Mouse (Mus musculus): ENCODE measurements around the gene Gjc2. TPM values are rescaled to one million over a fixed set of nuclear protein-coding genes. Genes with fewer than 3 reads are reported as not detected.
"Not testable (repeated sequence)": the region's sequence is repeated elsewhere in the genome, so short reads cannot be mapped to it uniquely, and the experiment has no call there.

Gene Gjc2
- total RNA-seq, 1 experiment from 2014 or later: not detected

- not testable (repeated sequence) for ATAC-seq (replicated peaks in 1 of 2; ENCODE audit: insufficient read depth in 1 of 2, low FRiP score in 2 of 2, low TSS enrichment in 1 of 2, low read depth in 1 of 2, poor library complexity in 2 of 2, severe bottlenecking in 2 of 2)
Observed at GRCm38 (mm10) chr11:59211561-59211960, 28.5 kb upstream of the Gjc2 start.

DNA sequence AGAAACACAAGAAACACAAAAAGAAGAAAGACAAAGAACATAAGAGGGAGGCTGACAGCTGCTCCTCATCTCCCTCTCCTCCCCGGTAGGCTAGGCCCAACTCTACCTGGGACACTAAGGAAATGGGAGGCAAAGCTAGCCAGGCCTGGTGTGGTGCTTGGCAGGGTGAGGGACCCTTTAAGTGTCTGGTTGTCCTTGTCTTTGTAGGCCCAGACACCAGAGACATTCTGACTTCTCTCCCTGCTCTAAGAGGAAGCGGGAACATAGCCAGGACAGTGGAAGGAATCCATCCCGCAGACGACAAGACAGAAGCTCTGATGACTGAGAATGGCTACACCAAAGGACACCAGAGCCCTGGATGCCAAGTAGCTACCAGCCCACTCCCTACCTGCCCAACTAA is 27.0 kb upstream of the Gjc2 start:
- no peak for ATAC-seq (replicated peaks in 1 of 2; ENCODE audit: insufficient read depth in 1 of 2, low FRiP score in 2 of 2, low TSS enrichment in 1 of 2, low read depth in 1 of 2, poor library complexity in 2 of 2, severe bottlenecking in 2 of 2)

- no peak for ATAC-seq (replicated peaks in 1 of 2; ENCODE audit: insufficient read depth in 1 of 2, low FRiP score in 2 of 2, low TSS enrichment in 1 of 2, low read depth in 1 of 2, poor library complexity in 2 of 2, severe bottlenecking in 2 of 2)
Observed at GRCm38 (mm10) chr11:59209580-59209979, 26.6 kb upstream of the Gjc2 start.

DNA sequence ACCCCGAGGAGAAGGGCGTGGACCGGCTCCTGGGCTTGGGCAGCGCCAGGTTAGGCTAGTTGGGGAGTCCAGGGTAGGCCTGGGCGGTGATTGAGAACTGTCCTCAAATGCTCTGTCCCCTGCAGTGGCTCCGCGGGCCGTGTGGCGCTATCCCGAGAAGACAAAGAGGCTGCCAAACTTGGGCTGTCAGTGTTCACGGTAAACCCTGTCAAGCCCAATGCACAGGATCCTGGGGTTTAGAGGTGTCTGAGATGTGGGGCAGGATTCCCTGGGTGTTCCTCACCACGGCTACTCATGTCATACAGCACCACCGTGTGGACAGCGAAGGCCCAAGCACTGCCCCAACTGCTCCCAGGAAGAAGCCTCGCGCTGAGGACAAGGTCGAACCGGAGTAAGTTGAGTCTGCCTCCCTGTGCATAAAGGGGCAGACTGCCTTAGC is 26.0 kb upstream of the Gjc2 start:
- peak; percentile 37 to 47; a peak in 3 of 4 replicates for ATAC-seq (replicated peaks in 1 of 2; ENCODE audit: insufficient read depth in 1 of 2, low FRiP score in 2 of 2, low TSS enrichment in 1 of 2, low read depth in 1 of 2, poor library complexity in 2 of 2, severe bottlenecking in 2 of 2)

DNA sequence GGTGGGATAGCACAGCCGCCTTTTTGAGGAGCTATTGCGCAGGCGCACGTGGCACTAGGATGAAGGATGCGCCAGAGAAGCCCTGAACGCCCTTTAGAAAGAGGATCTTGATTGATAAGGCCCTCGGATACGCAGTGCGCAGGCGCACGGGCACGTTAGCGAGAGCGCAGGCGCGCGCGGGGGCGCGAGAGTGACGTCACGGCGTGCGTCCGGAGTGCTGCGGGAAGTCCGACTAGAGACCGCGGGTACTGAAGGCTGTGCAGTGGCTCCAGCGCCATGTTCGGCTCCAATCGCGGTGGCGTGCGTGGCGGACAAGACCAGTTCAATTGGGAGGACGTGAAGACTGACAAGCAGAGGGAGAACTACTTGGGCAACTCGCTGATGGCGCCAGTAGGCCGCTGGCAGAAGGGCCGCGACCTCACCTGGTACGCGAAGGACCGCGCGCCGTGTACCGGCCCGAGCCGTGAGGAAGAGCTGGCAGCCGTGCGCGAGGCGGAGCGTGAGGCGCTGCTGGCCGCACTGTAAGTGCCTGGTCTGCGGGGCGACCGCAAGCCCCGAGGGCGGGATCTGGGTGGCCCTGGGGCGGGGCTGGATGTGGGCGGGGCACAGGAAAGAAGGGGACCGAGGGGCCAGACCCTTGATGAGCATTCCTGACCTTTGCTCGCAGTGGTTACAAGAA is 25.3 kb upstream of the Gjc2 start, which contains the start of gene 2310033P09Rik:
TSS of gene 2310033P09Rik (plus strand) at position 169 of the 679 bp plus-strand sequence.
- ATAC-seq (replicated peaks in 1 of 2; ENCODE audit: insufficient read depth in 1 of 2, low FRiP score in 2 of 2, low TSS enrichment in 1 of 2, low read depth in 1 of 2, poor library complexity in 2 of 2, severe bottlenecking in 2 of 2): peak; percentile 63 to 67

DNA sequence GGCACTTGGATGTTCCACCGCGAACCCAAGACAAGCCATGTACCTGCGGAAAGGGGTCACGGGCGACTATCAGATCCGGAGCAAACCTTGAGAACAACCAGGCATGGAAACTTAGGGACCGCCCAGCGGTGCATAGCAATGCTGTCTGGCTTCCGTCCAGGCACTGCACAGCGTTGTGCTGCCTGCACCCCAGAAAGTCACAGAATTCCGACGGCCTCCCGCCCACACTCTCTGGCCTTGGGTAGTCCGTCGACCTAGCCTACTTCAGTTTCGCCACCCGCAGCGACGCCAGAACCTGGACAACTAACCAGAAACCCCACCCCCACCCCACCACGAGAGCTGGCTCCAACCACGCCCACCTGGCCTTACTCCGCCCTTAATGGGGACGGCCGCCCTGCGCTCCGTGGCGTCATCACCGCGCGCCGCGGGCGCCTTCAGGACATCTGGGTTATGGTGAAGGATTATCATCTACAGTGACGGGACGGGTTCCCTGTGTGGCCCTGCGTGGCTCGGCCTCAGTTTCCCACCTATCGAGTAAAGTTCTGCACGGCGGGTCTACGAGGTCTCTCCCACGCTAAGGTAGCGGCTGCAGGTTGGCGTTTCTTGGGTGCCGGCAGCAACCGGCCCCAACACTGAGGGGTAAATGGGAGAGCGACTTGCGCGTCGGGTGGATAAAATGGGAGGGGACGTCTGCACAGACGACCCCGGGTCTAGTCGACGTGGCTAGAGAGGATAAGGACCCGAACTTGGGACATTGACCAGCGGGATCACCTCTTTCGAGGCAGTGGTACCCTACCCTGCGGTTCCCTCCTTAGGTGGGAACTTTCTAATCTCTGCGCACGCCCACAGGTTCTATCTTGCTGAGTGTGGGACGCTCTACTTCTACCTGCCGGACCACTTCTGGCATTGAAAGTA is 19.3 kb upstream of the Gjc2 start, which contains the start of gene Mrpl55:
TSS of gene Mrpl55 (plus strand) at position 406 of the 915 bp plus-strand sequence.
- peak; percentile 93 to 94 for ATAC-seq (replicated peaks in 1 of 2; ENCODE audit: insufficient read depth in 1 of 2, low FRiP score in 2 of 2, low TSS enrichment in 1 of 2, low read depth in 1 of 2, poor library complexity in 2 of 2, severe bottlenecking in 2 of 2)

GRCm38 (mm10) chr11:59201216-59202002 is 18.4 kb upstream of the Gjc2 start:
- peak in 1 of 2 experiments; percentile 64; a peak in 1 of 4 replicates for ATAC-seq (replicated peaks in 1 of 2; ENCODE audit: insufficient read depth in 1 of 2, low FRiP score in 2 of 2, low TSS enrichment in 1 of 2, low read depth in 1 of 2, poor library complexity in 2 of 2, severe bottlenecking in 2 of 2)

DNA sequence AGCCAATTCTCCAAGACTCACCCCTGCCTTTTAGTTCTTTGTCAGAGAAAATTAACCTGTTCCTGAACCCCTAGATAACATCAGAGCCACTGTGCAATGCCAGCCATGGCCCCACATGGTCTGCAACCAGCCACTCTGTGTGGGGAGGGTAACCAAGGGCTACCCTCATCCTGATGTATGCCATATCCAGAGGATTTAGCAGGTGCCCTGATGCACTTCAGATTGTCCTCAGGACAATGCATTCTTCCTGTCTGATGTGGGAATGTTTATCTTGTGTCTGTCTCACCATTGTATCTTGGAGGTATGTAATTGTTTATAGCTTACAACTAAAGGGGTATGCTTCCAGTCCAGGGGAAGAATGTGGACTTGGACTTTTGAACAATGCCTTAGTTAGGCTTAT is 13.2 kb upstream of the Gjc2 start:
- ATAC-seq (replicated peaks in 1 of 2; ENCODE audit: insufficient read depth in 1 of 2, low FRiP score in 2 of 2, low TSS enrichment in 1 of 2, low read depth in 1 of 2, poor library complexity in 2 of 2, severe bottlenecking in 2 of 2): no peak

GRCm38 (mm10) chr11:59192059-59192386 is 9.0 kb upstream of the Gjc2 start, which contains the start of gene Guk1:
Gene Guk1 (minus strand): TSS chr11:59192212.
- no peak for ATAC-seq (replicated peaks in 1 of 2; ENCODE audit: insufficient read depth in 1 of 2, low FRiP score in 2 of 2, low TSS enrichment in 1 of 2, low read depth in 1 of 2, poor library complexity in 2 of 2, severe bottlenecking in 2 of 2)

DNA sequence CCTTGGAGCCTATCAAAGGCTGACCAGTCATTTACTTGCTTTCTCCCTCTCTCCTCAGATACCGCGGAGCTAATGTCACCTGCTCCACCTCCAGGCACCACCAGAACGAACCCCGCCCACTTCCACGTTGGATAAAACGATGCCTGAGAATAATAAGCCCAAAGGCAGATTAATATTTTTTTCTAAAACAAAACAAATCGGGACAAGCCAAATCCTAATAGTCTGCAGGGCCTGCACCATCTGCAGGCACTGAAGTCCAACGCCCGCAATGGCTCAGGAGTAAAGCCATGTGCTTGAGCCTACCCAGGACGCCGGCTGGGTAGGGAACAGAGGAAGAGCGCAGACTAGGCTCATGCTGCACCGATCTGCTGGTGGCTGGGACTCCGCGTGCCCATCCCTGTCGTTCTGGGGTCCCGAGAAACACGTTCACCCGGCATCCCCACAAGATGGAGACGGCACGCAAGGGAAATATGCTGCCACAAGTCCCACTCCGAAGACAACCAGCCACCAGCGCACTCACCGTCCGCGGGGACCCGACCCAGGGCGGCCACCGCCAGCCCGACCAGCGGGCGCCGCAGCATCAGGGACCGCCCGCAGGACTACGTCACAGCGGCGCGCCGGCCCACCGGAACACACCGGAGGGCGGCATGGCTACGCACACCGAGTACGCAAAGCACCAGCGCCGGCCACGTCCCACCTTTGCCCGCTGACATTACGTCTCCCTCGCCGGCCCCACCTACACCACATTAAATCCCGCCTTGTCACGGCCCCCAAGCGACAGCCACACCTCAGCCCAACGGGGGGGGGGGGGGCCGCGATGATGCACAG is 8.4 kb upstream of the Gjc2 start:
- ATAC-seq (replicated peaks in 1 of 2; ENCODE audit: insufficient read depth in 1 of 2, low FRiP score in 2 of 2, low TSS enrichment in 1 of 2, low read depth in 1 of 2, poor library complexity in 2 of 2, severe bottlenecking in 2 of 2): peak; percentile 90 to 94

DNA sequence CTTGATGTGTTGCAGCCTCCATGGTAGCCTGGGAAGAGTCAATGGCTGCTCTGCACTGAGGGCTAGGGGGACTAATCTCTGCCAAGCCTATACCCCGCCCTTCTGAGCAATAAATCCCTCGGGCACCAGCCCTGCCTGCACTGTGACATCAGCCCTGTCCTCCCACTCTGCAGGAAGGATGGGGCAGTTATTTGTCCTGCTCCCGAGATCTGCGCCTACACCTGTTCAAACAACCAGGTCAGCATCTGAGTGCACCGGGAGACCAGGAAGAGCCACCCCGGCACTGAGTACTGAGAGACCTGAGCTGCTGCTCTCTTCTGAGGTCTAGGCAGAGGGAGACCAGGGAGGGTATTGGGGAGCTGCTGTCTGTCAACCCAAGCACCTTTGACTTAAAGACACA is 4.7 kb upstream of the Gjc2 start:
- no peak for ATAC-seq (replicated peaks in 1 of 2; ENCODE audit: insufficient read depth in 1 of 2, low FRiP score in 2 of 2, low TSS enrichment in 1 of 2, low read depth in 1 of 2, poor library complexity in 2 of 2, severe bottlenecking in 2 of 2)

DNA sequence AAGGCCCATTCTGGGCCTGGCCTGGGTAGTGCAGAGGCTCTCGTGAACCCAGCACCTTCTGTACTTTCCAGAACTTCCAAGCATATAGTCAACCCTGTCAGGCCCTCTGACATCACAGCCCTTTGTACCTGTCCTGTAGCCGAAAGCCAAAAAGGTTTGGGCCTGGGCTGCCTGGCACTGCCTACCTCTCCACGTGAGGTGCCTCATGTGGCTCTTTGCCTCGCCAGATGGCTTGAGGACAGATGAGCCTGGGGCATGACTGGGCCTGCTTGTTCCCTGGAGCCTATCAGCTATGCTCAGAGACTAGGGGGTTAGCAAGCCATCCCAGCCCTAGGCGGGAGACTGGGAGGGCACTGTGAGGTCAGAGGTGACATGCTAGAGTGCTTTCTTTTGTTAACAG is 2.5 kb upstream of the Gjc2 start:
- ATAC-seq (replicated peaks in 1 of 2; ENCODE audit: insufficient read depth in 1 of 2, low FRiP score in 2 of 2, low TSS enrichment in 1 of 2, low read depth in 1 of 2, poor library complexity in 2 of 2, severe bottlenecking in 2 of 2): no peak

GRCm38 (mm10) chr11:59183821-59184220 is 808 bp upstream of the Gjc2 start:
- ATAC-seq (replicated peaks in 1 of 2; ENCODE audit: insufficient read depth in 1 of 2, low FRiP score in 2 of 2, low TSS enrichment in 1 of 2, low read depth in 1 of 2, poor library complexity in 2 of 2, severe bottlenecking in 2 of 2): peak in 1 of 2 experiments; percentile 65; a peak in 3 of 4 replicates

DNA sequence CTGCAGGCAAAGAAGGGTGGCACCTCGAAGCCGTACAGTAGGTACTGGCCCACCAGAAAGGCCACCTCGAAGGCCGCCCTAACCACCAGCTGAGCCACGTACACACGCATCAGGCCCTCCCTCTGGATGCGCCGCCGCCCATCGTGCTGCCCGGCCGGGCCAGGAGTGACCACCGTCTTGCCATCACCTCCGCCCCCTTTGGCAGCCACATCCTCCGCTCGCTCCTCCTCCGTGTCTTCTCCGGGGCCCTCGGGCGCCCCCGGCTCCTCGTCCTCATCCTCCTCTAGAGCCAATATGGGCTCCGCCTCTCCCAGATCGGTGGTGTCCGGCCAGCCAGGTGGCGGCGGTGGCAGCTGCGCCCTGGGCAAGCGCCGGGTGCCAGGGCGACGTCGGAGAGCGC is 6.1 kb downstream of the Gjc2 start:
- no peak for ATAC-seq (replicated peaks in 1 of 2; ENCODE audit: insufficient read depth in 1 of 2, low FRiP score in 2 of 2, low TSS enrichment in 1 of 2, low read depth in 1 of 2, poor library complexity in 2 of 2, severe bottlenecking in 2 of 2)

DNA sequence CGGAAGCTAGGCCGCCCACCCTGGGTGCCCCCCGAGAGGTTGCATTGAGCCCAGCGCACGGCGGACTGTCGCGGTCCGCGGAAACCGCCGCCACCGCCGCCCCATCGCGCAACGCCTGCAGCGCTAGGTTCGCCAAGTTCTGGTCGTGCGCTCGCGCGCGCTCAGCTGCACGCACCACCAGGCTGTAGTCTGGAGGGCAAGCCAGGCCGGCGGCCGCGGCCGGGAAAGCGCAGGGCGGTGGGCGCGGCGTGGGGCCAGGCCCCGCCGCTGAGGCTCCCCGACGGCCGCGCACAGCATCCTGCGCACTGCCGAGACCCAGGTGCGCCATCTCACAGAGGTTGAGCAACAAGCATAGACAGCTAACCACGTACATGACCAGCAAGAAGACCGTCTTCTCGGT is 6.5 kb downstream of the Gjc2 start:
- ATAC-seq (replicated peaks in 1 of 2; ENCODE audit: insufficient read depth in 1 of 2, low FRiP score in 2 of 2, low TSS enrichment in 1 of 2, low read depth in 1 of 2, poor library complexity in 2 of 2, severe bottlenecking in 2 of 2): no peak

GRCm38 (mm10) chr11:59174189-59174838 is 8.7 kb downstream of the Gjc2 start:
- ATAC-seq (replicated peaks in 1 of 2; ENCODE audit: insufficient read depth in 1 of 2, low FRiP score in 2 of 2, low TSS enrichment in 1 of 2, low read depth in 1 of 2, poor library complexity in 2 of 2, severe bottlenecking in 2 of 2): no peak
